ENCODE assay signal across 8 mouse cellular contexts in the genomic region with DNA sequence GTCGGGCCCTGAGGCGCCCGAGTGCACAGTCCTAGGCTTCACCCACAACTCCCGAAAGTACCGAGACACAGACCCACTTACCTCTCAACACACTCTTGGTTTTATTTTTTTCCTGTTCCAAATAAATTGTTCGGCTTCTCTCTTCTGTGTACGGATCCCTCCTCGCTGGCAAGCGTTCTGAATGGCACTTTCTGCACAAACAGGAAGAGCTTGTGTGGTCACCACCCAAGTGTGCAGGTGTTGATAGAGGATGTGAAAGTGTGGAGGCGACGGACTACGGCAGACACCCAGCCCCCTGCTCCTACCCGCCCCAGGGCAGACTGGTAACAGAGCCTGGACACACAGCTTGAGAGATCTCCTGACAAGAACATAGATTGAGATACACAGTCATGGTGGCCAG. TPM values are rescaled to one million over a fixed set of nuclear protein-coding genes. Genes with fewer than 3 reads are reported as not detected.
DNase-seq lines count a peak whose midpoint lies in the region; ATAC-seq and TF ChIP-seq lines count a peak whose summit lies in the region.

A gene (minus strand): TSS at position 179 of the 400 bp plus-strand sequence.

- peak; percentile 40 to 46 for DNase-seq in lung, adult 18-20 months
- no peak for DNase-seq in lung, postnatal 0 days (ENCODE audit: low spot score)
- no peak for DNase-seq in forebrain, embryonic 11.5 days (ENCODE audit: low spot score)
- DNase-seq in ovary, postnatal 14 days (ENCODE audit: low spot score): no peak
- DNase-seq in urinary bladder, postnatal 36 days (ENCODE audit: low spot score in 2 of 2): no peak

- TF ChIP-seq CTCF in lung, postnatal 0 days (IDR thresholded peaks at IDR 0.05): no peak

- no peak within 1 kb of the TSS for H3K4me2 ChIP-seq in lung, postnatal 0 days (replicated peaks; ENCODE audit: low read depth, low read length)
- H3K4me2 ChIP-seq in forebrain, embryonic 11.5 days (ENCODE audit: low read depth, low read length, severe bottlenecking): no peak within 1 kb of the TSS
- H3K4me2 ChIP-seq in limb, embryonic 12.5 days: no peak within 1 kb of the TSS
- H3K4me2 ChIP-seq in neural tube, embryonic 12.5 days (replicated peaks): no peak within 1 kb of the TSS

- no peak within 1 kb of the TSS for H3K4me3 ChIP-seq in lung, postnatal 0 days (ENCODE audit: low read depth, low read length)
- H3K4me3 ChIP-seq in forebrain, embryonic 11.5 days (ENCODE audit: low read depth, low read length): no peak within 1 kb of the TSS
- no peak within 1 kb of the TSS for H3K4me3 ChIP-seq in limb, embryonic 12.5 days (replicated peaks)
- H3K4me3 ChIP-seq in neural tube, embryonic 12.5 days: no peak within 1 kb of the TSS

- no peaks in the 10 kb centered on the region; the same call in 1 of the 2 replicates for H3K4me1 ChIP-seq in lung, postnatal 0 days (ENCODE audit: insufficient read depth, low read depth, low read length)
- H3K4me1 ChIP-seq in forebrain, embryonic 11.5 days (replicated peaks; ENCODE audit: control insufficient read depth, insufficient read depth, low read length): no peaks in the 10 kb centered on the region
- H3K4me1 ChIP-seq in limb, embryonic 12.5 days (replicated peaks): peaks cover 31% of the 10 kb centered on the region
- no peaks in the 10 kb centered on the region for H3K4me1 ChIP-seq in neural tube, embryonic 12.5 days

- no peak within 1 kb of the TSS for H3K27ac ChIP-seq in lung, postnatal 0 days (ENCODE audit: low read length)
- H3K27ac ChIP-seq in forebrain, embryonic 11.5 days (ENCODE audit: low read depth, low read length): no peak within 1 kb of the TSS
- no peak within 1 kb of the TSS for H3K27ac ChIP-seq in limb, embryonic 12.5 days
- no peak within 1 kb of the TSS for H3K27ac ChIP-seq in neural tube, embryonic 12.5 days

- ATAC-seq in lung, postnatal 0 days: no peak
- ATAC-seq in forebrain, embryonic 11.5 days (replicated peaks; ENCODE audit: low FRiP score): no peak
- ATAC-seq in limb, embryonic 12.5 days (ENCODE audit: insufficient number of reproducible peaks, insufficient read depth, low FRiP score, low TSS enrichment, low read depth): no peak
- ATAC-seq in neural tube, embryonic 12.5 days (ENCODE audit: low FRiP score, low read depth): no peak
- no peak for ATAC-seq in erythroid progenitor cell, adult 5-6 weeks (replicated peaks; ENCODE audit: low FRiP score, poor library complexity, severe bottlenecking)

- H3K9ac ChIP-seq in lung, postnatal 0 days (replicated peaks; ENCODE audit: low read depth): no peak within 1 kb of the TSS
- no peak within 1 kb of the TSS for H3K9ac ChIP-seq in forebrain, embryonic 11.5 days (ENCODE audit: low read length)
- no peak within 1 kb of the TSS for H3K9ac ChIP-seq in limb, embryonic 12.5 days (replicated peaks)
- H3K9ac ChIP-seq in neural tube, embryonic 12.5 days: no peak within 1 kb of the TSS

- no peaks in the 10 kb centered on the region for H3K36me3 ChIP-seq in lung, postnatal 0 days (ENCODE audit: insufficient read depth, low read length)
- H3K36me3 ChIP-seq in forebrain, embryonic 11.5 days (ENCODE audit: control insufficient read depth, insufficient read depth, low read length): no peaks in the 10 kb centered on the region
- no peaks in the 10 kb centered on the region for H3K36me3 ChIP-seq in limb, embryonic 12.5 days
- no peaks in the 10 kb centered on the region for H3K36me3 ChIP-seq in neural tube, embryonic 12.5 days

- TF ChIP-seq EP300 in lung, postnatal 0 days (IDR thresholded peaks at IDR 0.05): no peak

- no peaks in the 10 kb centered on the region for H3K27me3 ChIP-seq in lung, postnatal 0 days (replicated peaks; ENCODE audit: insufficient read depth, low read length)
- H3K27me3 ChIP-seq in forebrain, embryonic 11.5 days (ENCODE audit: control insufficient read depth, insufficient read depth, low read length): no peaks in the 10 kb centered on the region
- H3K27me3 ChIP-seq in limb, embryonic 12.5 days: 0 out of 2 replicates have a peak, but pooled peaks cover 6% of the 10 kb centered on the region
- H3K27me3 ChIP-seq in neural tube, embryonic 12.5 days (replicated peaks): no peaks in the 10 kb centered on the region; the same call in 1 of the 2 replicates

- WGBS in lung, postnatal 0 days: 60% methylated on average over 13 of the region's 13 CpGs
- WGBS in forebrain, embryonic 11.5 days: 89% methylated on average over 13 of the region's 13 CpGs
- 81% methylated on average over 13 of the region's 13 CpGs for WGBS in limb, embryonic 12.5 days
- 89% methylated on average over 13 of the region's 13 CpGs for WGBS in neural tube, embryonic 12.5 days

- H3K9me3 ChIP-seq in lung, postnatal 0 days (ENCODE audit: low read length): no peaks in the 10 kb centered on the region
- no peaks in the 10 kb centered on the region for H3K9me3 ChIP-seq in forebrain, embryonic 11.5 days (ENCODE audit: control insufficient read depth, low read length)
- H3K9me3 ChIP-seq in limb, embryonic 12.5 days: no peaks in the 10 kb centered on the region
- no peaks in the 10 kb centered on the region for H3K9me3 ChIP-seq in neural tube, embryonic 12.5 days

RNA-seq across cellular contexts. Expression of the gene that starts here (rescaled TPM):
- polyA plus RNA-seq in lung, postnatal 0 days (2015; fragmentation: Nextera tagmentation; extraction: Ambion mirVana): 5.9 and 6.6 TPM in 2 replicates
- 20.9 and 22.8 TPM in 2 replicates for polyA plus RNA-seq in forebrain, embryonic 11.5 days (2014; fragmentation: Nextera tagmentation; extraction: Ambion mirVana)
- 39.9 and 48.5 TPM in 2 replicates for polyA plus RNA-seq in limb, embryonic 12.5 days (2016; fragmentation: Nextera tagmentation; extraction: Ambion mirVana)
- 37.7 and 38.8 TPM in 2 replicates for polyA plus RNA-seq in neural tube, embryonic 12.5 days (2016; fragmentation: Nextera tagmentation; extraction: Ambion mirVana)
- 6.8 and 9.6 TPM in 2 replicates for total RNA-seq in erythroid progenitor cell, adult 5-6 weeks (2015; ENCODE audit: low replicate concordance)
- 4.0 and 5.0 TPM in 2 replicates for total RNA-seq in erythroid progenitor cell, adult 5-6 weeks (2017; ENCODE audit: low replicate concordance)

Comparison
In these comparisons a context has a peak if more than half of its experiments do, and no peak if none do; other contexts are left out.
1. DNase-seq: peak in lung, adult 18-20 months (2 of 2); none in lung, postnatal 0 days (single experiment), forebrain, embryonic 11.5 days (single experiment), ovary, postnatal 14 days (single experiment) and urinary bladder, postnatal 36 days (0 of 2).